Mouse (Mus musculus): ENCODE measurements around the gene Gm8122.
"Not testable (repeated sequence)": the region's sequence is repeated elsewhere in the genome, so short reads cannot be mapped to it uniquely, and the experiment has no call there.

GRCm38 (mm10) chr14:43268521-43269084, 33.5 kb upstream of the Gm8122 start:
- not testable (repeated sequence) for TF ChIP-seq CTCF (IDR thresholded peaks at IDR 0.05); POLR2A (IDR thresholded peaks at IDR 0.05; ENCODE audit: insufficient read depth, low read depth, low read length); EP300 (IDR thresholded peaks at IDR 0.05; ENCODE audit: insufficient read depth, low read depth, low read length)

All from heart, adult 2 months (tissue).